Mouse (Mus musculus) liver, embryonic 12.5 days (tissue): ENCODE results near the gene Npl. TPM values are rescaled to one million over a fixed set of nuclear protein-coding genes. Genes with fewer than 3 reads are reported as not detected.

ENCODE experiments used
- ATAC-seq: fragments of 200-750 bp; cut with Nextera tagmentation; 2 replicates; pipeline ENCODE4 v1.8.0; 2017; ENCODE audit warnings: moderate number of reproducible peaks, mild to moderate bottlenecking, moderate library complexity
- H3K27ac ChIP-seq: fragments of 300-500 bp; sonication (generic); 2 replicates; pipeline ENCODE4 v1.5.1; 2016; ENCODE audit warnings: mild to moderate bottlenecking
- H3K27me3 ChIP-seq: fragments of 300-500 bp; sonication (generic); replicated peaks from 2 replicates; pipeline ENCODE4 v1.6.1; 2016; ENCODE audit warnings: mild to moderate bottlenecking, moderate library complexity
- H3K36me3 ChIP-seq: fragments of 300-500 bp; sonication (generic); 2 replicates; pipeline ENCODE4 v1.6.1; 2016; ENCODE audit warnings: mild to moderate bottlenecking, moderate library complexity
- H3K4me1 ChIP-seq: fragments of 300-500 bp; sonication (generic); 2 replicates; pipeline ENCODE4 v1.6.1; 2016
- H3K4me2 ChIP-seq: fragments of 300-500 bp; sonication (generic); 2 replicates; pipeline ENCODE4 v1.6.1; 2016; ENCODE audit warnings: mild to moderate bottlenecking, moderate library complexity
- H3K4me3 ChIP-seq: fragments of 300-500 bp; sonication (generic); 2 replicates; pipeline ENCODE4 v1.5.1; 2016; ENCODE audit warnings: mild to moderate bottlenecking, moderate library complexity
- H3K9ac ChIP-seq: fragments of 300-500 bp; sonication (generic); 2 replicates; pipeline ENCODE4 v1.6.1; 2016; ENCODE audit warnings: mild to moderate bottlenecking, moderate library complexity
- H3K9me3 ChIP-seq: fragments of 300-500 bp; sonication (generic); replicated peaks from 2 replicates; pipeline ENCODE4 v1.6.1; 2016; ENCODE audit warnings: mild to moderate bottlenecking, moderate library complexity
- WGBS: fragments of 180-500 bp; shearing (Covaris S2); methylation state at CpG from one replicate; pipeline ENCODE4 v1.1.7; 2016; ENCODE audit not compliant: insufficient replicate concordance; 5-methylcytosine and 5-hydroxymethylcytosine counted together
- polyA plus RNA-seq: library from polyadenylated mRNA; unstranded; fragments of >200 nt; fragmentation: Nextera tagmentation; extraction: Ambion mirVana; gene quantifications from 2 replicates; pipeline ENCODE4 v1.2.1, GENCODE M21; 2016

Gene Npl
- polyA plus RNA-seq, result 8.6 and 9.5 TPM in 2 replicates

DNA sequence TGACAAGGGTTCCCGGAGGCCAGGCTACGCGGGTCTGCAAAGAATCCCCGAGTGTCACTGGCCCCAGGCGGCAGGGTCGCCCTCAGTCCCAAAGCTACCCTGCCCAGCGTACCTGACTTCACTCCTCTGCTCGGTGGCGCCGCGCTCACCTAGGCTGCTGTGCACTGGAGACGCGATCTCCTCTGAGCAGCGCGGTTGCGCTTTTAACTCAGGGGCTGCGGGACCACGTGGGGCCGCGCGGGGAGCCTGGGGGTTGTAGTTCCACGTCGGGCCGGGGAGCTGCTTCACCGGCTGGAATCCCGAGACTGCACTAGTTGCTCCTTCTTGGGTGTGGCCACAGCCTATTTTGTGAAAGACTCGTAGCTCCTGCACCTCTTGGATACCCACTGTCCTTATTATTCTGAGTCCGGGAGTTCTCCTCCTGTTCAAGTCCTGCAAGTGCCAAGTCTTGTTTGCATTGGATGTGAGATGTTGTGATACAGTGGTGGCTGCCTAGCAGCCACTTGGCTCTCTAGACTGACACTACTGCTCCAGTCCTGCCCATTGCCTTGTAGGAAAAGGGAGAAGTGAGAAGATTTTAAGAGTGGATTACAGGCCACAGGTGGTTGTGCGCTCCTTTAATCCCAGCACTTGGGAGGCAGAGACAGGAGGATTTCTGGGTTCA lies at the start of gene Npl:
Gene Npl, minus strand, starts transcription at position 510 of the 664 bp plus-strand sequence.
- H3K27ac ChIP-seq, result no peak within 1 kb of the TSS

DNA sequence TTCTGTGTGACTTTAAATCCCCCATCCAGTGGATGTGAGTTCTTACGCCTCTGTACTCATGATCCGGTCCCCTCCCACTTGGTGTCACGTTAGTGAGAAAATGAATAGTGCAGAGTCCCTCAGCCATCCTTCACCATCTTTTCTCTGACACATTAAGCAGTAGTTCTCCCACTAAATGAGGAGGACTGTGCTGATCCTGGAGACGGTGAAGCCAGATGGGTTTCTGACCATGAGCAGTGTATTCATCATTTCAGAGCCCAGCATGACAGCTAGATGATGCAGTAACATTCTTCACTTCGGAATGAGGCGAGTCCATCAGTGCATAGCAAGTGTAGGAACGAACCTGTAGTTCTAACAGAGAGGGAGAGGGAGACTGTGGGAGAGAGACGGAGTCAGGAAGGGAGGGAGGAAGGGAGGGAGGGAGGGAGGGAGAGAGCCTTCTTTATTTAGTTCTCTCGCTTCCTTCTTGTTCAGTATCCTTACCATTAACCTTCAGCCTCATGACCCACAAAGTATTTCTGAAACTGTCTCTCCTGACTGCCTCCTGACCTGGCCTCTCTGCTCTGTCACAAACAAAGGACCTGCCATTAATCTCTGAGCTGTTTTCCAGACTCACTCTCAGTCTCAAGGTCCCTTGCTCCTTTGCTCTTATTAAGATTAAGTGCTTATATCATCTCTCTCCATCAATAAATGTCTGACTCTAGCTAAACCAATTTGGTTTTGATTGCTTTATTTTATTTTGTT lies 49.6 kb upstream of the Npl start:
- no peak for ATAC-seq
- no peaks in the 10 kb centered on the region for H3K27me3 ChIP-seq
- H3K27ac ChIP-seq, result no peak overlapping the region
- H3K9me3 ChIP-seq, result no peaks in the 10 kb centered on the region
- H3K4me1 ChIP-seq, result no peaks in the 10 kb centered on the region
- no peak overlapping the region for H3K9ac ChIP-seq
- H3K4me3 ChIP-seq, result no peak overlapping the region
- H3K4me2 ChIP-seq, result no peak overlapping the region
- H3K36me3 ChIP-seq, result no peaks in the 10 kb centered on the region
- 54% methylated on average over 9 of the region's 9 CpGs for WGBS

More for the DNA sequence above, at the start of gene Npl:
- Histone ChIP-seq H3K4me1 (peaks cover 10% of the 10 kb centered on the region; the same call in 1 of the 2 replicates), H3K27me3 (peaks cover 21% of the 10 kb centered on the region), H3K4me3 (peak within 1 kb of the TSS; percentile 55), H3K9ac (peak within 1 kb of the TSS; percentile 24; the same call in 1 of the 2 replicates), H3K36me3 (no peaks in the 10 kb centered on the region), H3K9me3 (no peaks in the 10 kb centered on the region), H3K4me2 (peak within 1 kb of the TSS; percentile 67)
- peak; percentile 66 for ATAC-seq
- 5% methylated on average over 29 of the region's 29 CpGs for WGBS

DNA sequence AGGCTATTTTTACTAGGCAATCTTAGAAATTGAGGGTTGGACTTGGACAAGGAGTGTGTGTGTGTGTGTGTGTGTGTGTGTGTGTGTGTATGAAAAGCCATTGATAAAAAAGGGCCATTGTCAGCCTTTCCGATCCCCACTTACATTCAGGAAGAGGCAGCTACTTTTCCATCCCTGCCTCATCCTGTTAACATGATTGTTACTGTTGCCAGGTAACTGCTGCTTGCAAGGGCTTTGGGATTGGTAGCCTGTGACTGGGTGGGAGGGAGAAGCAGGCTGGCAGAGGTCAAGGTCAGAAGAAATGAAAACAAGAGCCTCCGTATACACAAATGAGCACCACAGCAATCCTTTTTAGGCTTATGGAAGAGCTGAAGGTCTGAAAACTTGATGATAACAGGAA lies 48.9 kb upstream of the Npl start:
- 46% methylated on average over 2 of the region's 2 CpGs for WGBS
- Histone ChIP-seq H3K36me3 (no peaks in the 10 kb centered on the region), H3K9ac (no peak overlapping the region), H3K4me3 (no peak overlapping the region), H3K9me3 (no peaks in the 10 kb centered on the region), H3K27ac (no peak overlapping the region), H3K4me2 (no peak overlapping the region), H3K27me3 (no peaks in the 10 kb centered on the region), H3K4me1 (no peaks in the 10 kb centered on the region)
- ATAC-seq, result no peak

DNA sequence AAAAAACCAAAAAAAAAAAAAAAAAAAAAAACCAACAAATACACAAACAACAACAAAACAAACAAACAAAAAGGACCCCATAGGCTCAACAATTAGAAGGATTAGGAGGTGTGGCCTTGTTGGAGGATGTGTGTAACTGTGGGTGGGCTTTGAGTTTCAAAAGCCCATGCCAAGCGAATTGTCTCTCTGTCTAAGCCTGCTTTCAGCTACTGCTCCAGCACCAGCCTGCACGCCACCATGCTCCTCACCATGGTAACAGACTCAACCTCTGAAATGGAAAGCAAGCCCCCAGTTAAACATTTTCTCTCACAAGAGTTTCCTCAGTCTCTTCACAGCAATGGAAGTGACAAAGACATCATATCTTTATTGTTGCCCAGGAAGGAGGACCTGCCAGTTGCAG lies 43.8 kb upstream of the Npl start:
- Histone ChIP-seq H3K36me3 (no peaks in the 10 kb centered on the region), H3K9ac (no peak overlapping the region), H3K4me3 (no peak overlapping the region), H3K27me3 (no peaks in the 10 kb centered on the region), H3K27ac (no peak overlapping the region), H3K4me1 (no peaks in the 10 kb centered on the region), H3K9me3 (no peaks in the 10 kb centered on the region), H3K4me2 (no peak overlapping the region)
- no peak for ATAC-seq
- WGBS, result 61% methylated on average over 2 of the region's 2 CpGs

DNA sequence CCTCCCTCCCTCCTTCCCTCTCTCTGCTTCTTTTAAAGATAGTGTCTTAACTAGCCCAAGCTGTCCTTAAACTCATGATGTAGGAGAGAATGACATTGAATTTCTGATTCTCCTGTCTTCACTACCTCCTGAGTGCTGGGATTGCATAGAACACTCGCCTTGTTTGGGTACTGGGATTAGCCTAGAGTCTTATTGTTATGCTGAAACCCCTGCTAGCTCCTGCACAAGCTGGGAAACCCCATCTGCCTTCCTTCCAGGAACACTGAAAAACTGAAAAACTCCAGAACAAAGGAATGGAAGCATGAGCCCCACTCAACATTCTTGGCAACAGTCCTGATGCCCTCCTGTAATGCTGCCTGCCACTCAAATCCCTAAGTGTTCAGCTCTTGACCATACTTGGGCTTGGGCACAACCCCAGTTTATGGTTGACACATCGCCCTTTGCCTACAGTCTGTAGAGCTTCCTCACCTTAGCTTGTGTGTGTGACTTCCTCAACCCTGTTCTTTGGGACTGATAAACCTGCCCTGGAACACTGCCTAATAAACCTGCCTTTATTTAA lies 40.4 kb upstream of the Npl start:
- no peak for ATAC-seq
- H3K27me3 ChIP-seq, result no peaks in the 10 kb centered on the region
- no peak overlapping the region for H3K4me3 ChIP-seq
- no peak overlapping the region for H3K4me2 ChIP-seq
- H3K9ac ChIP-seq, result no peak overlapping the region
- WGBS, result 55% methylated on average over 2 of the region's 2 CpGs
- no peaks in the 10 kb centered on the region for H3K36me3 ChIP-seq
- no peaks in the 10 kb centered on the region for H3K4me1 ChIP-seq
- H3K9me3 ChIP-seq, result no peaks in the 10 kb centered on the region
- H3K27ac ChIP-seq, result no peak overlapping the region

DNA sequence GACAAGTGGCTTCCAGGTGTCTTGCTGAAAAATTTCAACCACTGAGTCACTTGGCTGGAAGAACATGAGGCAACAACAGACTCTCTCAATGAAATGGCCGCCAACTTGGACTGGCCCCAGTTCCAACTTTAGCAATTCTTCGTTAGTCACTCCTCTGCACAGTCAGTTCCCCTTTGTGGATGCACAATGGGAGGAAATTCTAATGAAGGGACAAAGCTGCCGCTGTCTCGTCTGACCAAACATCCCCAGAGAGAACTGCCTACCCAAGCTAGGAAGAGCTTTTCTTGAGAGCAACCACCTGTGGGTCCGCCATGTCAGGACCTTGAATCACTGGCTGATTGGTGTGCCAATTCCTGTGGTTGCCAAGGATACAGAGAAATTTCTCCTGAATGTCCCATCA lies 38.1 kb upstream of the Npl start:
- Histone ChIP-seq H3K27ac (no peak overlapping the region), H3K4me2 (no peak overlapping the region)
- 45% methylated on average over 5 of the region's 5 CpGs for WGBS

DNA sequence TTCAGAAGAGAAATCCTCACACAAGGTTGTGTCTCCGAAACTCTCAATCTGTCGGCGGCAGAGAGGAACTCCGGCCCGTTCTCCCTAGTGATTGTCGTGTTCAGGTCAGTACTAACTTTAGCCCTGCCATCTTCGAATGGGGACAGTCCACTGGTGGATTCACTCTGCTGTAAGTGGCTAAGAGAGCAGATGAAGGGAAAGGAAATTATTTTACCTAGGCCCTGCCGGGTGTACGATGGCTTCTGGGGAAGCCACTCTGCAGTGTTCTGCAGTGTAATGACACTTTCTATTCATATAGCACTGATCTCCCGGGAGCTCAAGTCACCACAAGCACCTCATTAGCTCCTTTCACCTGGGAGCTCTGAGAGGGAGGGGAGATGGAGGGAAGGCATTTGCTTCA lies 37.0 kb upstream of the Npl start:
- Histone ChIP-seq H3K9me3 (no peaks in the 10 kb centered on the region), H3K9ac (no peak overlapping the region), H3K4me3 (no peak overlapping the region), H3K4me2 (no peak overlapping the region), H3K36me3 (no peaks in the 10 kb centered on the region), H3K4me1 (no peaks in the 10 kb centered on the region), H3K27ac (no peak overlapping the region), H3K27me3 (no peaks in the 10 kb centered on the region)
- 78% methylated on average over 10 of the region's 10 CpGs for WGBS
- ATAC-seq, result no peak

More for the DNA sequence above, 38.1 kb upstream of the Npl start:
- Histone ChIP-seq H3K4me3 (no peak overlapping the region), H3K27me3 (no peaks in the 10 kb centered on the region), H3K4me1 (no peaks in the 10 kb centered on the region), H3K9me3 (no peaks in the 10 kb centered on the region), H3K36me3 (no peaks in the 10 kb centered on the region), H3K9ac (no peak overlapping the region)
- ATAC-seq, result no peak

DNA sequence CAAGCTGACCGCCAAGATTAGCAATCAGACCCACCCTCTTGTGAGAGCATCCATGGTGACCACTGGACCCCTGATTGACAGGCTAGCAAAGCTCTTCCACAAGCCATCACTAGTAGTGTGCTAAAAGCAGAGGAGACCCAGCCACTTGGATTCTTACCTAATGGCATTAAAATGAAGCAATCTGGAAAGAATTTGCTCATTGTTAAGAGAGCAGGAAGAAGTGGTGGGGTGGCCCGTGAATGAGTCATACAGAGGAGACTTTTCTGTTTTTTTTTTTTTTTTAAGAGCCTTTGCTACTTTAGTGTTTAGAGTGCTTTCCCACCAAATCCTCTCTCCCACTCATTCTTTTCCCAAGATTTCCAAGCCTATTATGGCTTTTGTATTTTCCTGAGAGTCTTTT lies 35.9 kb upstream of the Npl start:
- Histone ChIP-seq H3K4me1 (no peaks in the 10 kb centered on the region), H3K27ac (no peak overlapping the region), H3K36me3 (no peaks in the 10 kb centered on the region), H3K4me2 (no peak overlapping the region), H3K9me3 (no peaks in the 10 kb centered on the region), H3K9ac (no peak overlapping the region), H3K27me3 (no peaks in the 10 kb centered on the region), H3K4me3 (no peak overlapping the region)
- 62% methylated on average over 2 of the region's 2 CpGs for WGBS
- no peak for ATAC-seq

DNA sequence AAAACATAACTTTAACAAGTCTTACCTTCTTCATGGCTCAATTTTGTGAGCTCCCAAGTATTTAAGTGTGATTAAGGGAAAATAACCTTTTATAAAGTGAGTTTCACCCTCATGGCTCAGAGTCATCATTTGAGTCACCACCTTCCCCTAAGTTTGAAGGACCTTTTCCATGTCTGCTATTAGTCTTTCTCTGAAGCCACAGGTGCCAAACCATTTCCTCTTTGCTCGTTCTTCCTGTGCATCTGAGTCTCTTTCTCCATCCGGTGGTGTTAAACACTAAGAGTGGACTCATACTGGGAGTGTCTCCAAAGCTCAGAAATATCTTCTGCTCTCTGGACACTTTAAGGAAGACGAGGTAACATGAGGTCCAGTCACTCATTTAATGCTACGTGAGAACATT lies 33.3 kb upstream of the Npl start:
- Histone ChIP-seq H3K36me3 (no peaks in the 10 kb centered on the region), H3K4me2 (no peak overlapping the region), H3K9ac (no peak overlapping the region), H3K4me3 (no peak overlapping the region), H3K4me1 (no peaks in the 10 kb centered on the region), H3K27ac (no peak overlapping the region), H3K9me3 (no peaks in the 10 kb centered on the region), H3K27me3 (no peaks in the 10 kb centered on the region)
- 29% methylated on average over 4 of the region's 4 CpGs for WGBS
- no peak for ATAC-seq

DNA sequence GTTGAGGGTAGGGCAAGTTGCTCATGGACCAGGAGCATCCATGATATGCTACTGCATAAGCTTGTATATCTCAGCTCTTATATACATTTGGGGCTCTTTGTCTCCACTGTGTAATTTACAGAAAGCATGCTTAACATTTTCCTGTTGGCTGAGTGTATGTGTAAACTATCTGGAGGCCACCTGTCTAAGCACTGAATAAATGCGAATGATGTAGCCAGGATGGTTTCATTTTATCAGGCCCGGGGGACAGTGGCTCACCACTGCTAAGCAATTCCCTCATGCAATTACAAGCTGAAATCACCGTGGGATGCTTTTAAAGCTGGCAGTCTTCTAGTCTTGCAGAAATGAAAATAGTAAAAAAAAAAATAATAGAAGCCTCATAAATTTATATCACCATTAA lies 24.9 kb upstream of the Npl start:
- Histone ChIP-seq H3K9me3 (no peaks in the 10 kb centered on the region), H3K9ac (no peak overlapping the region), H3K27ac (no peak overlapping the region), H3K4me1 (no peaks in the 10 kb centered on the region), H3K4me3 (no peak overlapping the region), H3K4me2 (no peak overlapping the region), H3K27me3 (no peaks in the 10 kb centered on the region), H3K36me3 (no peaks in the 10 kb centered on the region)
- WGBS, result 67% methylated on average over 3 of the region's 3 CpGs
- ATAC-seq, result no peak

DNA sequence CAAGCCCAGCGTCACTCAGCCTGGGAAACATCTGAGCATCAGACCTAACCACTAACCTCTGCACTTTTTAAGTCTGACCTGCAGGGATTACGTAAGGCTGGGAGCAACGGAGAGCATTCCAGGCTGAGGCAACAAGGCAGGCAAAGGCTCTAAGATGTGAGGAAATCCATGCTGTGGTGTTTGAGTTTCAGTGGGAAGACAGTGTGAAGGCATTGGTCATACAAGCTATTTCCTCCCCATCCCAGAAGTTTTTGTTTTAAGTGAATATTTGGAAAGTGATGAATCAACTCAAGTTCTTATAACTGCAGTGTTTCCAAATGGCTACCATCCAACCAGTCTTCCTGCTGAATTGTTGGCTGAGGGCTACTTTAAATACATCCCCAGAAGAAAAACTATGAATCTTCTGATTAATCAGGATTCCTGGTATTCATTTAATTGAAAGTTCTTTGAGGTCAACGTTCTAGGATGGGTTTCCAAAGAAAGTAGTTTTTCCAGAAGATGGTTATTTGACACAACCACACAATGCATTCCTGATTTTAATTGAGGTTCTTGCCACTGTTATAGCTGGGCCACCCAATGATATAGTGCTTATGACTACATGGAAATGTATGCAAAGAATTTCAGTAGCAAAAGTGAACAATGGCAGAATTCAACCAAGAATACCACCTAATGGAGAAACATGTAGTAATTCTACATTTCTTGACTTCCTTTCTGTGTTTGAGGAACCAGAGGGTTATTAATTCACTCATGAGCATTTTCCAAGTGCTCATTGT lies 22.6 kb upstream of the Npl start:
- no peak for ATAC-seq
- no peak overlapping the region for H3K4me3 ChIP-seq

DNA sequence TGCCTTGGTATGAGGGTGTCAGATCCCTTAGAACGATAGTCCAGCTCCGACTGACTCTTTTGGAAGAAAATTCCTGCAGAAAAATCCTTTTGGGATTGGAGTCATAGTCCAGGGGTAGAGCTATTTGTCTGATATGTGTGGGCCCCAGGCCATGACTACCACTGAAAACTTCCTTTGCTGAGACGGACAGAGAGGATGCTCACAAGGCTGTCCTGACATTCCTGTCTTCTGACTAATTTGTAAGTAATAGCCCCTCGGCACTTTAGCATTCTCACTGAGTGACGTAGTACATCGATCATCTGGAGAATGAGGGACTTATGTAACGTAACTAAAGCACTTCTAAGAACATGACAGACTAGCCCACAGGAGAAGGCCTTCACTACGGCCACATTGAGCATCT lies 15.9 kb upstream of the Npl start:
- H3K36me3 ChIP-seq, result no peaks in the 10 kb centered on the region
- H3K4me3 ChIP-seq, result no peak overlapping the region
- H3K9me3 ChIP-seq, result no peaks in the 10 kb centered on the region
- no peak overlapping the region for H3K27ac ChIP-seq
- 65% methylated on average over 8 of the region's 8 CpGs for WGBS
- no peak overlapping the region for H3K9ac ChIP-seq
- H3K4me2 ChIP-seq, result no peak overlapping the region
- ATAC-seq, result no peak
- no peaks in the 10 kb centered on the region for H3K27me3 ChIP-seq
- no peaks in the 10 kb centered on the region for H3K4me1 ChIP-seq

More for the DNA sequence above, 22.6 kb upstream of the Npl start:
- Histone ChIP-seq H3K4me1 (no peaks in the 10 kb centered on the region), H3K4me2 (no peak overlapping the region), H3K27ac (no peak overlapping the region), H3K27me3 (no peaks in the 10 kb centered on the region), H3K9me3 (no peaks in the 10 kb centered on the region), H3K9ac (no peak overlapping the region), H3K36me3 (no peaks in the 10 kb centered on the region)
- 54% methylated on average over 4 of the region's 4 CpGs for WGBS
